Mouse (Mus musculus): Measurements from ENCODE around the gene Rasgrp1. TPM values are rescaled to one million over a fixed set of nuclear protein-coding genes. Genes with fewer than 3 reads are reported as not detected.

The Rasgrp1 gene
- polyA plus RNA-seq, 1 experiment from 2014 or later, result 0.37 TPM

DNA sequence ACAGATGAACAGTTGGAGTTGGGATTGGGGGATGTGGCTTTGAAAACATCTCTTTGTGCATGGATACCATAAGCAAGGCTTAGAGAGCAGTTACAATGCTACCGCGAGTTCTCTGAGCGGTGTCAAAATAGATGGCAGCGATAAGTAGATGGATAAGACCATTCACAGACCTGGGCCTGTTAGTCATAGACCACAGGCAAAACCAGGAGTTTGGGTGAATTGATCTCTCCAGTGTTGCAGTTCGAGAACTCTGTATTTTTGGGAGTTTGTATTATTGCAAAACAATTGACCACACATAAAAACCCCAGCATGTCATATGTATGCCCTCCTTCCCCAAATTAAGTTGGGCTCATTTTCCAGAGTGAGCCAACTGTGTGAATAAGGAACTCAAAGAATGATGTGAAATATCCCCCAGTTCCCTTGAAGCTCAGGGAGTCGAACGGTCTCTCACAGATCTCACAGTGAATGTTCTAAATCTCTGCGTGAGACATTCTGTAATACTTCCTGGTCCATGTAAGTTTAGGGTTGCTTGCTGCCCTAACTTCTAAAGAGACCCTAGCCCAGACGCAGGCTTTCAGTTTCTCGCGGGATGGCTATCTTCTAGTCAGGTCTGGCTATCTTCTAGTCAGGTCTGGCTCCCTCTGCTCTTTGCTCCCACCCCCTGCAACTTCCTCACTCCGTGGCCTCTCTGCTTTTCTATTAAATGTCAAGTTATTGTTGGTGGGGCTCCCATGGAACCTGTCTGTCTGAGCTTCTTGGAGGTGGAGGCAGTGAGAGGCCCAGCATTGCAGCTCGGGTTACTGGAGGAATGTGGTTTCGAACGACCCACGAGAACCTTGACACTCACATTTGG lies 43.0 kb downstream of the Rasgrp1 start:
- Histone ChIP-seq H3K4me3 (no peak overlapping the region), H3K4me2 (replicated peaks) (no peak overlapping the region), H3K27me3 (no peaks in the 10 kb centered on the region), H3K9ac (no peak overlapping the region), H3K36me3 (no peaks in the 10 kb centered on the region), H3K4me1 (no peaks in the 10 kb centered on the region), H3K27ac (no peak overlapping the region), H3K9me3 (no peaks in the 10 kb centered on the region)
- no peak for ATAC-seq (ENCODE audit: low FRiP score, low read depth)
- WGBS, result 85% methylated on average over 16 of the region's 16 CpGs

DNA sequence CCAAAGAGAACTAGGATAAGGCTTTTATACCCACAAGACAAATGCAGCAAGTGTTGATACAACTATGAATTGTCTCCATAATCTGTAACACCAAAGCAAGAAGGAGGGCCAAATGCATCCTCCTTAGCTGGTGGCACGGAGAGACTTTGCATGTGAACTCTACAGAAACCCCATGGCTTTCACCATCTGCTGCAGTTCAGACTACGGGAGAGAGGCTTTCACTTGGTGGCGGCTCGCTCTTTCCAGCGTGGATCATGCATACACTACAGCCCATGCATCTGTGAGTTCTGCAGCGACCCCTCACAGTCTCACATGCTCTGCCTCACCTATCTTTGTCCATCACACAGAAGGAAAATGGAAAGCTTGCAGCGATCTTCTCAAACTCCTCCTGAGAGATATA lies 54.5 kb downstream of the Rasgrp1 start:
- H3K36me3 ChIP-seq, result no peaks in the 10 kb centered on the region
- H3K4me2 ChIP-seq (replicated peaks), result no peak overlapping the region
- no peak overlapping the region for H3K27ac ChIP-seq
- no peak for ATAC-seq (ENCODE audit: low FRiP score, low read depth)
- no peak overlapping the region for H3K9ac ChIP-seq
- 93% methylated on average over 7 of the region's 7 CpGs for WGBS
- no peaks in the 10 kb centered on the region for H3K27me3 ChIP-seq
- H3K9me3 ChIP-seq, result no peaks in the 10 kb centered on the region
- H3K4me3 ChIP-seq, result no peak overlapping the region
- no peaks in the 10 kb centered on the region for H3K4me1 ChIP-seq

DNA sequence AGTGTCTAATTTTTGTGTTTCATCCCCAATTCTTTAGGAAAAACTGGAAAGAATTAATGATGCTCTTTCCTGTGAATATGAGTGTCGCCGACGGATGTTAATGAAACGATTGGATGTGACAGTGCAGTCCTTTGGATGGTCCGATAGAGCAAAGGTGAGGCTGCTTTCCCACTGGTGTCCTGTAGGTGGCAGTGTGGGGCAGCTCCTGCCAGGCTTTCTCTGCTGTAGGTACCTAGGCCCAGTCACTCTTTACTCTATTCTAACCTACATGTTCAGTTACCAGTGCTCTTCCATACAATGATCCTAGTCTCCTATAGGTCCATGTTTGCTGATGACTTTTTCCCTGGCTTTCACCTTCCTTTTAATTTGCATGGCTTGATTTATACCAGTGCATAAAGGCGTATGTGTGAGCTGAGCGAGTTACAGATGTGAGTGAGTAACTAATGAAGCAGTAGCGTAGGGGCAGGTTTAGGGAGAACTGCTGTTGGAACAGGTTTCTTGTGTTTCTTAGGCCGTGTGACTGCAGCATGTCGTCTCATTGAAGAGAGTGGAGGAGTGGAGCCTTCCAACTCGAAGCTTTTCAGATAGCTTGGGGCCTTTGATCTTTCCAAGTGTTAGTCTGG lies 78.9 kb downstream of the Rasgrp1 start:
- H3K9ac ChIP-seq, result no peak overlapping the region
- no peaks in the 10 kb centered on the region for H3K27me3 ChIP-seq
- ATAC-seq (ENCODE audit: low FRiP score, low read depth), result no peak
- no peaks in the 10 kb centered on the region for H3K9me3 ChIP-seq
- H3K27ac ChIP-seq, result no peak overlapping the region
- H3K4me2 ChIP-seq (replicated peaks), result no peak overlapping the region
- peaks cover 58% of the 10 kb centered on the region for H3K36me3 ChIP-seq
- H3K4me3 ChIP-seq, result no peak overlapping the region
- 71% methylated on average over 11 of the region's 11 CpGs for WGBS
- no peaks in the 10 kb centered on the region for H3K4me1 ChIP-seq

DNA sequence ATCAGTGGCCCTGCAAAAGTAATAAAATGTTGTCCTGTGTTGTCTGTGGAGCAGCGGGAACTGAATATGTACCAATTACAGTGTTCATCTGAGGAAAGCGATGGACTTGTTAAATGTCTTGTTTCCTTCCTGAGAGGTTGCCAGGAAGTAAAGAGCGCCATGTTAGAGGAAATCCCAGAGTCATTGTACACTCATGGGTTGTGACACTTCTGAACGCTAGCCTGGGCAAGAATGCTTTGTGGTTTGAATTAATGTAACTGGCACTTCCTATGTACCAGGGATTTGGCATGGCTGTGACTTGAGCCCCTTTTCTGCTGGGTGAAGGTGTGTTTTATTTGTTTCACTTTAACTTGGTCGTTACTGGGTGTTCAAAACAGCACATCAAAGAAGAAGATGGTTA lies 80.6 kb downstream of the Rasgrp1 start:
- Histone ChIP-seq H3K36me3 (peaks cover 55% of the 10 kb centered on the region), H3K4me3 (no peak overlapping the region), H3K27ac (no peak overlapping the region), H3K9ac (no peak overlapping the region), H3K4me1 (no peaks in the 10 kb centered on the region), H3K4me2 (replicated peaks) (no peak overlapping the region), H3K9me3 (no peaks in the 10 kb centered on the region), H3K27me3 (no peaks in the 10 kb centered on the region)
- WGBS, result 85% methylated on average over 5 of the region's 5 CpGs
- ATAC-seq (ENCODE audit: low FRiP score, low read depth), result no peak

DNA sequence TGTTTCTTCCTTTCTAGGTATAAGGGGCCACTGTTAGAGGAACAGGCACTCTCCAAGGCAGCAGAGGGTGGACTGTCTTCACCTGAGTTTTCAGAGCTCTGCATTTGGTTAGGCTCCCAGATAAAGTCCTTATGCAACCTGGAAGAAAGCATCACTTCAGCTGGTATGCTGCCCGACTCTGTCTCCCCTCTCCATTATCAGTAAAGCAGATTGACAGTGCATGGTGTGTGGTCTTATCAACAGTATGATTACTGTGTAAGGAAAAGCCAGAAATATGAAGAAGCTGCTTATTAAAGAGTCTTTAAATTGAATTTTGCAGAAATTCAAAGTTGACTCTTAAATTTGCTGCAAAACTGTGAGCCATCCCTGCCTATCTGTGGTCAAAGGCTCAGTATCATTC lies 85.2 kb downstream of the Rasgrp1 start:
- H3K9ac ChIP-seq, result no peak overlapping the region
- no peak overlapping the region for H3K4me2 ChIP-seq (replicated peaks)
- peaks cover 32% of the 10 kb centered on the region for H3K36me3 ChIP-seq
- H3K4me3 ChIP-seq, result no peak overlapping the region
- no peaks in the 10 kb centered on the region for H3K9me3 ChIP-seq
- no peak overlapping the region for H3K27ac ChIP-seq
- H3K27me3 ChIP-seq, result no peaks in the 10 kb centered on the region
- no peak for ATAC-seq (ENCODE audit: low FRiP score, low read depth)
- WGBS, result 86% methylated on average over 1 of the region's 1 CpGs
- no peaks in the 10 kb centered on the region for H3K4me1 ChIP-seq

DNA sequence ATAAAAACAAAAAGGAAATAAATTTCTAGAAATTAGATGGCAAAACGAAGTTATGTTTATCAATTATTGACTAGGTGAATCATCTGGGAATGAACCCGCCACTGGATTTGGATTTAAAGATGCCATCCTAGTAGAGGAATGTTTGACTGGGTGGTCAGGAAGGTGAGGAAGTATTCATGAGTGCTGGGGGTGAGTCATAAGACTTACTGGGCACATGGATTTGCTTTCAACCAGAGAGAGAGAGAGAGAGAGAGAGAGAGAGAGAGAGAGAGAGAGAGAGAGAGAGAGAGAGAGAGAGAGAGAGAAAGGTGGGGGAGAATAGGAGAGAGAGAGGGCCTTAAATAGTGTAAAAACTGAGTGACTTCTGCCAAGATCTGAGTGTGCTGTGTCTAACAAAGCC lies 87.4 kb downstream of the Rasgrp1 start:
- no peak overlapping the region for H3K4me3 ChIP-seq
- H3K4me2 ChIP-seq (replicated peaks), result no peak overlapping the region
- no peak overlapping the region for H3K27ac ChIP-seq
- ATAC-seq (ENCODE audit: low FRiP score, low read depth), result no peak
- peaks cover 12% of the 10 kb centered on the region for H3K4me1 ChIP-seq
- no peaks in the 10 kb centered on the region for H3K9me3 ChIP-seq
- H3K9ac ChIP-seq, result no peak overlapping the region
- WGBS, result 89% methylated on average over 2 of the region's 2 CpGs
- H3K36me3 ChIP-seq, result peaks cover 20% of the 10 kb centered on the region
- no peaks in the 10 kb centered on the region for H3K27me3 ChIP-seq

DNA sequence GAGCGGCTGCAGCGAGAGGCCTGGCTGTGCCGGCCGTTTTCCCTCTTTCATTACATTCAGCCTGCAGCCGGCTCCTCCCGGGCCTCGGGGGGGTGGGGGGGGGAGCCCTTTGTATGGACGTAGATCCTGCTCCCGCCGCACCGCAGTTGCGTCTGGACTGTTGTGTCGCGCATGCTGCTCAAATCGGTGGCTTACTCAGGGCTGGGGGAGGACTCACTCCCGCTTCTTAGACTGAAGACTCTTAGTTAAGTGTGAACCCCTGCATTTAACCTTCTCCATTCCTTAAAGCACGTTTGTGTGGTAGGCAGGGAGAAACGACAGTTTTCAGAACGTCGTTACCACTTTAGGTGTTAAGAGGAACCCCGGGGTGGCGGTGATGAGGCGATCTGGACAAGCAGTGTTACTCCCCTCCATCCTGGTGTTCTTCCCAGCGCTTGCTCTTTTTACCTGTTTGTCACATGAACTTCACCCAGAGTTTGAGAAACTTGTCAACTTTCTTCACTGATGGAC lies 92.7 kb downstream of the Rasgrp1 start:
- peak overlapping the region; percentile 87 for H3K27ac ChIP-seq
- H3K9me3 ChIP-seq, result no peaks in the 10 kb centered on the region
- H3K4me1 ChIP-seq, result peaks cover 14% of the 10 kb centered on the region
- ATAC-seq (ENCODE audit: low FRiP score, low read depth), result peak; percentile 43
- peak overlapping the region; percentile 89 for H3K4me3 ChIP-seq
- no peaks in the 10 kb centered on the region for H3K36me3 ChIP-seq
- H3K9ac ChIP-seq, result peak overlapping the region; percentile 94
- WGBS, result under 1% methylated on average over 24 of the region's 24 CpGs
- no peaks in the 10 kb centered on the region for H3K27me3 ChIP-seq
- H3K4me2 ChIP-seq (replicated peaks), result peak overlapping the region; percentile 89

DNA sequence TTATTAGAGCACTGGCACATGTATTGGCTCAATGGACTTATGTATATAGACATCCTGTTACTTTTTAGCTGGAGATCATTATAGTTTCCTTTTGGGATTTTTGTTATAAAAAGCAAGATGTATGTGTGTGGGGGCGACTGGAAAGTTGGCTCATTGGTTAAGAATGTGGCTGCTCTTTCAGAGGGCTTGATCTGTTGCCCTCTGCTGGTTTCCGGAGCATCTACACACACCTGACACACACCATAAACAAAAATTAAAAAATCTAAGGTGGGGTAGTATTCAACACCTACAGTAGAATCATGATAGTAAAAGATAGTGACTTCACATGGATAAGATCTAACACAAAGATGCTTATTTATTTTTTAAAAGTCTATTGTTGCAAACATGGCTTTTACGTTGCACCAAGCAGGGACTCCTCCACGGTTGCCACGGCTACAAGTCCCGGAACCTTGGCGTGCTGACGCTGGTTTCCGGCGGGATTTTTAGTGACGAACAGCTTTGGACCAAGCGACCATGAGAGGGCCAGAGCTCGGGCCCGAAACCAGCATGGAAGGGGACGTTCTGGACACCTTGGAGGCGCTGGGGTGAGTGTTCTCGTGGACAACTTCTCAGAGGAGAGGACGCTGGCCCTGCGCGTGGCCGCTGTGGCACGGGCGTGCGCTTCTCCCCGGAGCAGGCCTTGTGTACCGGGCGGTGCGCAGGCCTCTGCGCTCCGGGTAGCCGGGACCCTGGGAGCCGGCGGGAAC lies 93.4 kb downstream of the Rasgrp1 start, which contains the start of gene Fam98b:
Fam98b (plus strand) TSS at position 485 of the 746 bp plus-strand sequence.
- peaks cover 14% of the 10 kb centered on the region for H3K4me1 ChIP-seq
- under 1% methylated on average over 33 of the region's 33 CpGs for WGBS

DNA sequence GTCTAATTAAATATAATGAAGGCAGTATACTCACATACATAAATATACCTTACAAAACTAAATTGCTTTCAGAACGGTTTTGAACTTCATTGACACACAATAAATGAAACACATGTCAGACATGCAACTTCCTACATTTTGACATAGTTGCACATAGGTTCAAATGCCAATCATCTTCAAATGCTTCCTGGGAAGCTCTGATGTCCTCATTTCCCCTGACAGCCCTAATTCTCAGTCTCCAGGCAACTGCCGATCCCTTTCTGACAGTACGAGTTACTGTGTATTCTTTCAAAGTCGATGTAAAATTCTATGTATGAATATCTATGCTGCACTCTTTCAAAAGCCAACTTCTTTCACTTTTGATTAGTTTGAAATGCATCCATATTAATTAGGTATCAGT lies 100.8 kb downstream of the Rasgrp1 start:
- H3K4me2 ChIP-seq (replicated peaks), result no peak overlapping the region
- WGBS, result 76% methylated on average over 4 of the region's 4 CpGs
- H3K4me3 ChIP-seq, result no peak overlapping the region
- ATAC-seq (ENCODE audit: low FRiP score, low read depth), result no peak
- H3K9me3 ChIP-seq, result no peaks in the 10 kb centered on the region
- no peaks in the 10 kb centered on the region for H3K4me1 ChIP-seq
- H3K36me3 ChIP-seq, result no peaks in the 10 kb centered on the region
- H3K27ac ChIP-seq, result no peak overlapping the region
- peaks cover 5% of the 10 kb centered on the region; the same call in 1 of the 2 replicates for H3K27me3 ChIP-seq
- H3K9ac ChIP-seq, result no peak overlapping the region

More for the DNA sequence above, 93.4 kb downstream of the Rasgrp1 start, which contains the start of gene Fam98b:
- Histone ChIP-seq H3K36me3 (no peaks in the 10 kb centered on the region), H3K9me3 (no peaks in the 10 kb centered on the region), H3K4me2 (replicated peaks) (peak within 1 kb of the TSS; percentile 89), H3K4me3 (peak within 1 kb of the TSS; percentile 89), H3K27ac (peak within 1 kb of the TSS; percentile 87), H3K27me3 (no peaks in the 10 kb centered on the region), H3K9ac (peak within 1 kb of the TSS; percentile 94)
- ATAC-seq (ENCODE audit: low FRiP score, low read depth), result peak; percentile 95

DNA sequence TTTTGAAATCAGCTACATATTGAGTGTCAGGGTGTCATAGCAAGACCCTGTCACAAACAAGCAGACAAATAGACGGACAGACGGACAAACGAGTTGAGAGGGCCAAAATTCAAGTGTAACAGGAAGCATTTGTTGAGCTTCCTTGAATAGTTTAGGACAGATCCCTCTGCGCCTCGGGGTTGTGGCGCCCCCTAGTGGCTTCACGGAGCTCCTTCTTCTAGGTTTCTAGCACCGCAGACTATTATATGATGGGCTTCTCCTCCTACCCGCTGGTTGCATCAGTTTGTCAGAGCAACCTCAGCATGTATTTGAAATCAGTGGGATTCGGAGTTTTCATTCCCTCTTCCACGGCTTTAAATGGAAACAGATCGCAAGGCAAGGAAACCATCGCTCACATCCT lies 111.5 kb downstream of the Rasgrp1 start:
- H3K4me1 ChIP-seq, result peaks cover 9% of the 10 kb centered on the region
- no peak overlapping the region for H3K4me3 ChIP-seq
- peak; percentile 86 for ATAC-seq (ENCODE audit: low FRiP score, low read depth)
- no peaks in the 10 kb centered on the region for H3K36me3 ChIP-seq
- WGBS, result 7% methylated on average over 13 of the region's 13 CpGs
- H3K9ac ChIP-seq, result no peak overlapping the region
- H3K27ac ChIP-seq, result no peak overlapping the region
- peaks cover 5% of the 10 kb centered on the region; the same call in 1 of the 2 replicates for H3K27me3 ChIP-seq
- no peaks in the 10 kb centered on the region for H3K9me3 ChIP-seq
- 0 out of 2 replicates have a peak overlapping the region, but pooled peaks have one; percentile 5 for H3K4me2 ChIP-seq (replicated peaks)

DNA sequence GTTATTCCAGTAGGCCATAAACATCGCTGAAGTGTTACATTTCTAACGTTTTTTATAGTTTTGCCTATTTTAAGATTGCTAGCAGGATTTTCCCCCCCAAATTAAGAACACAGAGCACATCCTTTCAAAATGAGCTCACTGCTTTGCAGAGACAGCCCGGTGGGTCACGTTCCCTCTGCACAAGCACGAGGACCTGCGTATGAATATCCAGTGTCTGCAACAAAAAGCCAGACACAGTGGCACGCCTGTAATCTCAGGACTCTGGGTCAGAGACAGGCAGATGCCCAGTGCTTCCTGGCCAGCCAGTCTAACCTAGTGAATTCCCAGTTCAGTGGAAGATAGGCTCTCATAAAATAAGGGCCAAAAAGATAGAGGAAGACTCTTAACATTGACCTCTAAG lies 112.5 kb downstream of the Rasgrp1 start:
- Histone ChIP-seq H3K27me3 (peaks cover 5% of the 10 kb centered on the region; the same call in 1 of the 2 replicates), H3K4me3 (no peak overlapping the region), H3K4me2 (replicated peaks) (no peak overlapping the region), H3K27ac (no peak overlapping the region), H3K9ac (no peak overlapping the region), H3K36me3 (no peaks in the 10 kb centered on the region), H3K4me1 (peaks cover 9% of the 10 kb centered on the region), H3K9me3 (no peaks in the 10 kb centered on the region)
- 77% methylated on average over 7 of the region's 7 CpGs for WGBS
- no peak for ATAC-seq (ENCODE audit: low FRiP score, low read depth)

Data from limb, embryonic 13.5 days (tissue).